Mouse (Mus musculus) G1E (cell line): Measurements from ENCODE around the gene Runx1. TPM values are rescaled to one million over a fixed set of nuclear protein-coding genes. Genes with fewer than 3 reads are reported as not detected.

Experiments
- ATAC-seq: 2 replicates; pipeline ENCODE4 v1.8.0; 2016; ENCODE audit warnings: mild to moderate bottlenecking; ENCODE audit not compliant: insufficient number of reproducible peaks, poor library complexity, low FRiP score, severe bottlenecking; ENCODE audit errors: extremely low read depth
- DNase-seq: peaks from one replicate; pipeline ENCODE4 v3.0.0; 2012; ENCODE audit warnings: low spot score
- H3K27me3 ChIP-seq: 2 replicates; pipeline ENCODE4 v1.6.1; 2012; ENCODE audit warnings: mild to moderate bottlenecking, low read length, inconsistent platforms; ENCODE audit not compliant: insufficient read depth
- H3K36me3 ChIP-seq: replicated peaks from 2 replicates; pipeline ENCODE3; 2012; ENCODE audit warnings: mild to moderate bottlenecking, inconsistent platforms
- H3K4me1 ChIP-seq: 2 replicates; pipeline ENCODE4 v1.6.1; 2012; ENCODE audit warnings: low read depth, low read length, inconsistent platforms, mixed read lengths; ENCODE audit not compliant: insufficient read depth
- H3K4me3 ChIP-seq: 2 replicates; pipeline ENCODE4 v1.5.1; 2012; ENCODE audit warnings: low read depth, mild to moderate bottlenecking, inconsistent platforms, low read length, moderate library complexity, mixed read lengths
- H3K9me3 ChIP-seq: replicated peaks from 2 replicates; pipeline ENCODE4 v1.6.1; 2012; ENCODE audit warnings: inconsistent platforms
- CTCF ChIP-seq: IDR thresholded peaks from 2 replicates; pipeline ENCODE4 v1.5.1; 2012; ENCODE audit warnings: low read depth, low read length, inconsistent platforms, mixed read lengths
- GATA1 ChIP-seq: IDR thresholded peaks from 2 replicates; pipeline ENCODE4 v1.6.1; 2012; ENCODE audit warnings: borderline replicate concordance, low read length, inconsistent platforms, mixed read lengths
- GATA2 ChIP-seq: IDR thresholded peaks from 2 replicates; pipeline ENCODE4 v1.6.1; 2012; ENCODE audit warnings: low read depth, low read length, inconsistent platforms, borderline replicate concordance
- POLR2AphosphoS5 ChIP-seq: IDR thresholded peaks from 2 replicates; pipeline ENCODE4 v1.6.1; 2012; ENCODE audit warnings: low read depth, low read length, inconsistent platforms; ENCODE audit not compliant: insufficient replicate concordance
- TAL1 ChIP-seq: conservative IDR thresholded peaks from 2 replicates; pipeline ENCODE4 v1.6.1; 2012; ENCODE audit warnings: low read depth, low read length, inconsistent platforms, mixed read lengths
- polyA plus RNA-seq: library from polyadenylated mRNA; stranded (reverse); fragments of >175 nt; gene quantifications from 2 replicates; pipeline ENCODE4 v1.2.3, GENCODE M21; 2012
- total RNA-seq, 2 experiments: library from RNA; stranded (forward) in 1 of 2; stranded (reverse) in 1 of 2; fragments of 200-1000 nt in 1 of 2; fragments of >200 nt in 1 of 2; fragmentation: Nextera tagmentation in 1 of 2; gene quantifications; 2 replicates each; pipeline ENCODE4 v1.2.3; 2014 to 2017

The Runx1 gene
- total and polyA plus RNA-seq, 3 experiments, result 36.1 to 213 (median 158) TPM

- no peak for DNase-seq
- no peak for ATAC-seq
- Histone ChIP-seq H3K4me3 (no peak overlapping the region), H3K36me3 (peaks cover 81% of the 10 kb centered on the region), H3K9me3 (no peaks in the 10 kb centered on the region), H3K27me3 (no peaks in the 10 kb centered on the region), H3K4me1 (peaks cover 57% of the 10 kb centered on the region)
- TF ChIP-seq GATA1 (no peak), GATA2 (no peak), POLR2AphosphoS5 (no peak), TAL1 (no peak), CTCF (no peak)
Measured at GRCm38 (mm10) chr16:92740541-92740940, 85.4 kb downstream of the Runx1 start.

GRCm38 (mm10) chr16:92739997-92740396 lies 86.0 kb downstream of the Runx1 start:
- TF ChIP-seq CTCF (no peak), GATA1 (no peak), TAL1 (no peak), POLR2AphosphoS5 (no peak), GATA2 (no peak)
- H3K4me1 ChIP-seq, result peaks cover 57% of the 10 kb centered on the region
- H3K27me3 ChIP-seq, result no peaks in the 10 kb centered on the region
- H3K36me3 ChIP-seq, result peaks cover 81% of the 10 kb centered on the region
- no peak overlapping the region for H3K4me3 ChIP-seq
- ATAC-seq (no peak), DNase-seq (no peak)
- no peaks in the 10 kb centered on the region for H3K9me3 ChIP-seq

GRCm38 (mm10) chr16:92739071-92739793 lies 86.7 kb downstream of the Runx1 start:
- Histone ChIP-seq H3K4me3 (no peak overlapping the region), H3K4me1 (peaks cover 58% of the 10 kb centered on the region), H3K27me3 (no peaks in the 10 kb centered on the region), H3K9me3 (no peaks in the 10 kb centered on the region), H3K36me3 (peaks cover 82% of the 10 kb centered on the region)
- ATAC-seq, result no peak
- no peak for DNase-seq
- TF ChIP-seq GATA2, result no peak
- TF ChIP-seq POLR2AphosphoS5, result no peak
- no peak for TF ChIP-seq CTCF
- TF ChIP-seq GATA1, result no peak
- no peak for TF ChIP-seq TAL1

- no peaks in the 10 kb centered on the region for H3K27me3 ChIP-seq
- H3K4me1 ChIP-seq, result peaks cover 53% of the 10 kb centered on the region
- DNase-seq (no peak), ATAC-seq (no peak)
- no peaks in the 10 kb centered on the region for H3K9me3 ChIP-seq
- H3K4me3 ChIP-seq, result no peak overlapping the region
- TF ChIP-seq CTCF (no peak), POLR2AphosphoS5 (no peak), TAL1 (no peak), GATA2 (no peak), GATA1 (no peak)
- peaks cover 77% of the 10 kb centered on the region for H3K36me3 ChIP-seq
Measured at GRCm38 (mm10) chr16:92738476-92739010, 87.4 kb downstream of the Runx1 start.

- H3K36me3 ChIP-seq, result peaks cover 84% of the 10 kb centered on the region
- H3K4me3 ChIP-seq, result no peak overlapping the region
- ATAC-seq (no peak), DNase-seq (no peak)
- H3K4me1 ChIP-seq, result peaks cover 64% of the 10 kb centered on the region
- no peaks in the 10 kb centered on the region for H3K27me3 ChIP-seq
- TF ChIP-seq POLR2AphosphoS5, result no peak
- no peak for TF ChIP-seq CTCF
- TF ChIP-seq TAL1, result no peak
- TF ChIP-seq GATA2, result no peak
- no peak for TF ChIP-seq GATA1
- H3K9me3 ChIP-seq, result no peaks in the 10 kb centered on the region
Measured at GRCm38 (mm10) chr16:92726870-92727269, 99.1 kb downstream of the Runx1 start.

GRCm38 (mm10) chr16:92724526-92724925 lies 101.4 kb downstream of the Runx1 start:
- ATAC-seq, result peak; percentile 40; the same call in 1 of the 2 replicates
- Histone ChIP-seq H3K36me3 (peaks cover 79% of the 10 kb centered on the region), H3K27me3 (no peaks in the 10 kb centered on the region), H3K4me3 (no peak overlapping the region), H3K4me1 (peaks cover 65% of the 10 kb centered on the region), H3K9me3 (peaks cover 10% of the 10 kb centered on the region)
- no peak for TF ChIP-seq CTCF
- no peak for TF ChIP-seq POLR2AphosphoS5
- TF ChIP-seq GATA2, result no peak
- no peak for DNase-seq
